Mouse (Mus musculus): ENCODE results near the gene Ppfia3. TPM values are rescaled to one million over a fixed set of nuclear protein-coding genes. Genes with fewer than 3 reads are reported as not detected.

Ppfia3 gene
- polyA plus RNA-seq, 1 experiment: 84.3 TPM

DNA sequence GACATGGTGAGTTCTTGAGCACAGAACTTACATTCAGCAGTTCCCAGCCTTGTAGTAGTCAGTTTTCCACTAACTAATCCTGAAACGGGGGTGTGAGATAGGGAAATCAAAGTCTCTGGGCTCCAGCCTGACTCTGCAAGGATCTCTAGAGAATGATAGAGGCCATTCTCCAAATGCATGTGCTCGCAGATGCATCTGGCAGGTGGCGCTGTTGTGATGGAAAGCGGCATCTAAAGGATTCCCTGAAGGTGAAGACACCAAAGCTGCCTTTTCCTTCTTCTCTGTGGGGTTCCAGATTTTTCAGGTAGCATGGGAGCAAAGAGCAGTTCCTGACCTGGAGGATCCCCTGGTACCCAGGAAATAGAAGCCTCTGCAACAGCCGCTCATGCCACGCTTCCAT lies 66.5 kb downstream of the Ppfia3 start:
- H3K27me3 ChIP-seq (ENCODE audit: control insufficient read depth, insufficient read depth, low read length): no peaks in the 10 kb centered on the region
- WGBS: 9% methylated on average over 6 of the region's 6 CpGs
- H3K4me1 ChIP-seq (ENCODE audit: control insufficient read depth, insufficient read depth, low read length): no peaks in the 10 kb centered on the region
- no peak overlapping the region for H3K4me3 ChIP-seq (replicated peaks; ENCODE audit: insufficient read depth, low read depth, low read length)
- TF ChIP-seq CTCF (IDR thresholded peaks at IDR 0.05; ENCODE audit: borderline replicate concordance, insufficient read depth, low read depth, low read length) (peak; percentile 71; the same call in 1 of the 2 replicates), POLR2A (IDR thresholded peaks at IDR 0.05; ENCODE audit: borderline replicate concordance, insufficient read depth, low read length) (no peak)
- DNase-seq: peak; percentile 74 to 79
- H3K27ac ChIP-seq (ENCODE audit: insufficient read depth, low read length): no peak overlapping the region

DNA sequence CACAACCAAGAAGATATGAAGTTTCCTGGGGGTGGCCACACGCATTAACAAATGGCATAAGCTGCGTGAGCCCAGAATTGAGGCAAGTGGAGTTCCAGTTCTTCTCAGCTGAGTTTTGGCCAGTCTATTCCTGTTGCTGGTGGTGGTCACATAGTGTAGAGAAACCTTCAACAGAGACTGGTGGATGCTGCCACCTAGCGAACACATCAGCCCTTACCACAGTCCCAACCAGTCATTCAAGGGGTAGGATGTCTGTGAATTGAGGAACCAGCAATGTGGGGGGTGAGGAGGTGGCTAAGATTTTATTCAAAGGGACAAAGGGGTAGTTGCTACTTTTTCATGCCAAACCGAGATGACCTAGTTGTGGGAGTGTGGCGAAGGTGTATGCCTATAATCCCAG lies 67.1 kb downstream of the Ppfia3 start:
- Histone ChIP-seq H3K4me3 (replicated peaks; ENCODE audit: insufficient read depth, low read depth, low read length) (no peak overlapping the region), H3K27ac (ENCODE audit: insufficient read depth, low read length) (no peak overlapping the region), H3K27me3 (ENCODE audit: control insufficient read depth, insufficient read depth, low read length) (no peaks in the 10 kb centered on the region), H3K4me1 (ENCODE audit: control insufficient read depth, insufficient read depth, low read length) (no peaks in the 10 kb centered on the region)
- TF ChIP-seq POLR2A (IDR thresholded peaks at IDR 0.05; ENCODE audit: borderline replicate concordance, insufficient read depth, low read length) (no peak), CTCF (IDR thresholded peaks at IDR 0.05; ENCODE audit: borderline replicate concordance, insufficient read depth, low read depth, low read length) (peak; percentile 80)
- WGBS: 11% methylated on average over 5 of the region's 5 CpGs
- peak; percentile 38 to 52 for DNase-seq

DNA sequence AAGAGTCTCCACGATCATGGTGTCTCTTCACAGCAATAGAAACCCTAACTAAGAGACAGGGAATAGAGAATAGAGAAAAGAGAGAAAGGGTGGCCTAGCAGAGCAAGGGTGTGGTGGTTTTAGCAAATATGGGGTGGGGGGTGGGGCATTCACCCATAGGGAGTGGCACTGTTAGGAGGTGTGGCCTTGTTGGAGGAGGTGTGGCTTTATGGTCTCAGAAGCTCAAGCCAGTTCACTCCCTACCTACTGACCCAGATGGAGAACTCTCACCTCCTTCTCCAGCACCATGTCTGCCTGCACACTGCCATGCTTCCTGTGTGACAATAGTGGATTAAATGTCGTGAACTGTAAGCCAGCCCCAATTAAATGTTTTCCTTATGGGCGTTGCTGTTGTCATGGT lies 69.3 kb downstream of the Ppfia3 start:
- no peak overlapping the region for H3K27ac ChIP-seq (ENCODE audit: insufficient read depth, low read length)
- WGBS: 69% methylated on average over 3 of the region's 3 CpGs
- no peaks in the 10 kb centered on the region for H3K4me1 ChIP-seq (ENCODE audit: control insufficient read depth, insufficient read depth, low read length)
- no peak overlapping the region for H3K4me3 ChIP-seq (replicated peaks; ENCODE audit: insufficient read depth, low read depth, low read length)
- TF ChIP-seq CTCF (IDR thresholded peaks at IDR 0.05; ENCODE audit: borderline replicate concordance, insufficient read depth, low read depth, low read length) (no peak), POLR2A (IDR thresholded peaks at IDR 0.05; ENCODE audit: borderline replicate concordance, insufficient read depth, low read length) (no peak)
- DNase-seq: no peak
- no peaks in the 10 kb centered on the region for H3K27me3 ChIP-seq (ENCODE audit: control insufficient read depth, insufficient read depth, low read length)

DNA sequence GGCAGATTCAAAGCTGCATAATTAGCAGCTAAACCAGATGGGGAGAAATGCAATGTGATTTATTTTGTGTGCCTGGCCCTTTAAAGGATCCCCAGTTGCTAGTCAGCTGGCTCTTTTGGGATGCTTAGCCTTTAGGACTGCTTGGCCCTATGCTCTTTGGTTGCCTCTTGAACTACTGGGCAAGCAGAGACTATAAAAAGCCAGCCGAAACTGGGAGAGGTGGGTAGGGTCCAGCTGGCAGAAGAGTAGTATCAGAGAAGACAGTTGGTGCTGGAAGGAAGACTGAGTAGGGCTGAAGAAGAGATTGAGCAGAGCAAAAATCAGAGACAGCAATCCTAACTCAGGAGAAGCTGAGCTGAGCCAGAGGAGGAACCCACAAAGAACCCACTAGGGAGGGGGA lies 70.2 kb downstream of the Ppfia3 start:
- no peak overlapping the region for H3K27ac ChIP-seq (ENCODE audit: insufficient read depth, low read length)
- H3K4me1 ChIP-seq (ENCODE audit: control insufficient read depth, insufficient read depth, low read length): no peaks in the 10 kb centered on the region
- DNase-seq: no peak
- H3K27me3 ChIP-seq (ENCODE audit: control insufficient read depth, insufficient read depth, low read length): no peaks in the 10 kb centered on the region
- 36% methylated on average over 1 of the region's 1 CpGs for WGBS
- TF ChIP-seq POLR2A (IDR thresholded peaks at IDR 0.05; ENCODE audit: borderline replicate concordance, insufficient read depth, low read length): no peak
- no peak for TF ChIP-seq CTCF (IDR thresholded peaks at IDR 0.05; ENCODE audit: borderline replicate concordance, insufficient read depth, low read depth, low read length)
- H3K4me3 ChIP-seq (replicated peaks; ENCODE audit: insufficient read depth, low read depth, low read length): no peak overlapping the region

Other genes with a start within 250 kb of the Ppfia3 start
- 392 and 433 TPM in 2 replicates for gene Rps11, start 242.6 kb downstream of the Ppfia3 start, polyA plus RNA-seq (2012; rRNA removed)
- gene Rpl13a, start 238.3 kb downstream of the Ppfia3 start, polyA plus RNA-seq (2012; rRNA removed): 1,090 and 1,228 TPM in 2 replicates
- gene Gm45713, start 230.8 kb downstream of the Ppfia3 start, polyA plus RNA-seq (2012; rRNA removed): 0.16 TPM in 1 of 2 replicates, not detected in the other
- gene Flt3l, start 230.6 kb downstream of the Ppfia3 start, polyA plus RNA-seq (2012; rRNA removed): 24.4 and 28.4 TPM in 2 replicates
- gene Pih1d1, start 212.7 kb downstream of the Ppfia3 start, polyA plus RNA-seq (2012; rRNA removed): 52.3 and 53.1 TPM in 2 replicates
- gene Aldh16a1, start 212.4 kb downstream of the Ppfia3 start, polyA plus RNA-seq (2012; rRNA removed): 17.2 and 18.0 TPM in 2 replicates
- 397 and 476 TPM in 2 replicates for gene Slc17a7, start 203.1 kb downstream of the Ppfia3 start, polyA plus RNA-seq (2012; rRNA removed)
- gene Gfy, start 187.4 kb downstream of the Ppfia3 start, polyA plus RNA-seq (2012; rRNA removed): 0.54 and 0.57 TPM in 2 replicates
- not detected in 2 replicates for gene Pth2, start 186.0 kb downstream of the Ppfia3 start, polyA plus RNA-seq (2012; rRNA removed)
- gene Ccdc155, start 162.1 kb downstream of the Ppfia3 start, polyA plus RNA-seq (2012; rRNA removed): 1.9 and 2.4 TPM in 2 replicates
- gene Dkkl1, start 154.9 kb downstream of the Ppfia3 start, polyA plus RNA-seq (2012; rRNA removed): 0.36 and 0.51 TPM in 2 replicates
- 4.7 and 5.0 TPM in 2 replicates for gene Tead2, start 151.3 kb downstream of the Ppfia3 start, polyA plus RNA-seq (2012; rRNA removed)
- gene Cd37, start 127.9 kb downstream of the Ppfia3 start, polyA plus RNA-seq (2012; rRNA removed): 3.1 and 4.3 TPM in 2 replicates
- 2.6 and 3.1 TPM in 2 replicates for gene Slc6a16, start 125.9 kb downstream of the Ppfia3 start, polyA plus RNA-seq (2012; rRNA removed)
- not detected in 2 replicates for gene Slc6a21, start 89.5 kb downstream of the Ppfia3 start, polyA plus RNA-seq (2012; rRNA removed)
- gene Trpm4, start 33.2 kb downstream of the Ppfia3 start, polyA plus RNA-seq (2012; rRNA removed): 17.5 and 18.9 TPM in 2 replicates
- 0.11 and 0.31 TPM in 2 replicates for gene Hrc, start 31.7 kb downstream of the Ppfia3 start, polyA plus RNA-seq (2012; rRNA removed)
- 92.6 and 103 TPM in 2 replicates for gene Lin7b, start 3.6 kb upstream of the Ppfia3 start, polyA plus RNA-seq (2012; rRNA removed)
- gene Snrnp70, start 28.7 kb upstream of the Ppfia3 start, polyA plus RNA-seq (2012; rRNA removed): 807 and 849 TPM in 2 replicates
- not detected in 2 replicates for gene Kcna7, start 38.6 kb upstream of the Ppfia3 start, polyA plus RNA-seq (2012; rRNA removed)
- gene Ntf5, start 46.7 kb upstream of the Ppfia3 start, polyA plus RNA-seq (2012; rRNA removed): 0.07 and 0.29 TPM in 2 replicates
- gene Lhb, start 53.8 kb upstream of the Ppfia3 start, polyA plus RNA-seq (2012; rRNA removed): 0.59 and 1.1 TPM in 2 replicates
- gene Gys1, start 67.8 kb upstream of the Ppfia3 start, polyA plus RNA-seq (2012; rRNA removed): 24.4 and 24.8 TPM in 2 replicates
- 56.8 TPM in 2 replicates for gene Ruvbl2, start 71.1 kb upstream of the Ppfia3 start, polyA plus RNA-seq (2012; rRNA removed)
- 463 and 480 TPM in 2 replicates for gene Ftl1, start 92.9 kb upstream of the Ppfia3 start, polyA plus RNA-seq (2012; rRNA removed)
- gene Bax, start 99.9 kb upstream of the Ppfia3 start, polyA plus RNA-seq (2012; rRNA removed): 102 and 103 TPM in 2 replicates
- gene Tulp2, start 114.9 kb upstream of the Ppfia3 start, polyA plus RNA-seq (2012; rRNA removed): 0.10 TPM in 1 of 2 replicates, not detected in the other
- 0.33 TPM in 1 of 2 replicates, not detected in the other for gene Gm45808, start 119.8 kb upstream of the Ppfia3 start, polyA plus RNA-seq (2012; rRNA removed)
- 4.7 and 5.6 TPM in 2 replicates for gene Dhdh, start 121.8 kb upstream of the Ppfia3 start, polyA plus RNA-seq (2012; rRNA removed)
- 136 and 150 TPM in 2 replicates for gene Nucb1, start 143.4 kb upstream of the Ppfia3 start, polyA plus RNA-seq (2012; rRNA removed)
- gene Ppp1r15a, start 159.2 kb upstream of the Ppfia3 start, polyA plus RNA-seq (2012; rRNA removed): 26.7 and 28.5 TPM in 2 replicates
- 1.2 and 1.3 TPM in 2 replicates for gene Plekha4, start 159.3 kb upstream of the Ppfia3 start, polyA plus RNA-seq (2012; rRNA removed)
- gene Hsd17b14, start 187.9 kb upstream of the Ppfia3 start, polyA plus RNA-seq (2012; rRNA removed): 1.3 and 1.9 TPM in 2 replicates
- gene Bcat2, start 203.1 kb upstream of the Ppfia3 start, polyA plus RNA-seq (2012; rRNA removed): 21.1 and 24.2 TPM in 2 replicates
- not detected in 2 replicates for gene Fgf21, start 248.5 kb upstream of the Ppfia3 start, polyA plus RNA-seq (2012; rRNA removed)